Mouse (Mus musculus) kidney, adult 11 months (tissue): ENCODE measurements around the gene Pkp4.
A peak's percentile ranks its signal among the peaks of the same experiment; 100 is the strongest.

Experiments used
- DNase-seq: peaks from one replicate; pipeline ENCODE4 v3.0.0; 2022

Pkp4 gene

GRCm38 (mm10) chr2:59219997-59220789 lies 59.5 kb downstream of the Pkp4 start:
- DNase-seq = no peak

- no peak for DNase-seq
These were observed 65.7 kb downstream of the Pkp4 start for GRCm38 (mm10) chr2:59226383-59226782.

DNA sequence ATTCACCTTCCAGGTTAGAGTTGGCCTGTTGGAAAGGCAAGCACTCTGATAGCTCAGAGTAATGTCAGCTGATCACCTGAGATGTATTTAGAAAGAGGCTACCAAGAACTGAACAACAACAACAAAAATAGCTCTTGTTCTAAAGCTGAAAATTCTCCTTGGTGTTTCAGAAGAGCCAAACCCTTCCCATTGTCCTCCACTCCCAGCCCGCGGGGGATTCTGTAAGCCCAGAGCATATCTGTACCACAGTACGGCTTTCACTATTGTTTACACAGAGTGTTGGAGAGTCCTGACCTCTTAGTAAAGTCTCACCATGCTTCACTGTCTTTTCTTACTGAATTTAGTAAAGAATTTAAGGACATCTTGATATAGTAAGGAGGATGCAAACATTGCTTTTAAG lies 66.4 kb downstream of the Pkp4 start:
- DNase-seq = no peak

GRCm38 (mm10) chr2:59227508-59228263 lies 67.0 kb downstream of the Pkp4 start:
- no peak for DNase-seq

- no peak for DNase-seq
These were observed 68.7 kb downstream of the Pkp4 start for GRCm38 (mm10) chr2:59229250-59229895.

DNA sequence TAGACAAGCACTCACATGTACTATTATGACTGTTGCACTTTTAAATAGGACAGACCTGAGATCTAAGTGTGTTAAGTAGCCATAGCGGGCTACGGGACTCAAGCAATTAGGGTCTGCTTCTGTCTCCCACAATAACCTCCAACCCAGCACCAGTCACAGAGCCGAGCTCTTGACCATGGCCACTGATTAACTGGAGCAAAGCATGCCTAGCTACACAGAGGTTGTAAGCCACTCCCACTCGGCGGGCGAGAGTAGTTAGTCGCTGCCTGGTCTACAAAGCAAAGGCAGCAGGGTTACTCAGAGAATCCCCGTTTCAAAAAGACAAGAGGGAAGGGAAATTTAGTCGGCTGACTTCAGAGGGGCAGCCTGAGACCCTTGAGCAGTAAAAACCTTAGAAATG lies 70.0 kb downstream of the Pkp4 start:
- peak; percentile 58 for DNase-seq

DNA sequence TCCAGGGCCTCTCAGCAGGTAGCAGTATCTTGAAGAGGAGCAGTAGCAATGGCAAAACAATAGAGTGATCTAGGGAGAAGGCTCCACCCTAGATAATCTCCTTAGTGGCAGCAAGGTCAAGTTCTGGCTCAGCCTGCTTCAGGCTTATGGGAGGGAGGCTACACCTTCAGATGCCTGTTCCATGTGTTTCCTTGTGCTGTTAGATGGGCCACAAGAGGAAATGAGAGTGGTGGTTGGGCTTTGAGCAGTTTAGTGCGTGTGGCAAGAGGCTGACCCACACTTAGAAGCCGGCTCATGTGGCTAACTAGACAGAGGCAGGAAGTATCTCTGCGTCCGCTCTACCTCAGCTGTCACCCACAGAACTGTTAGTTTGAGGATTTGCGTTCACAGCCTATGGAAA lies 70.9 kb downstream of the Pkp4 start:
- no peak for DNase-seq

DNA sequence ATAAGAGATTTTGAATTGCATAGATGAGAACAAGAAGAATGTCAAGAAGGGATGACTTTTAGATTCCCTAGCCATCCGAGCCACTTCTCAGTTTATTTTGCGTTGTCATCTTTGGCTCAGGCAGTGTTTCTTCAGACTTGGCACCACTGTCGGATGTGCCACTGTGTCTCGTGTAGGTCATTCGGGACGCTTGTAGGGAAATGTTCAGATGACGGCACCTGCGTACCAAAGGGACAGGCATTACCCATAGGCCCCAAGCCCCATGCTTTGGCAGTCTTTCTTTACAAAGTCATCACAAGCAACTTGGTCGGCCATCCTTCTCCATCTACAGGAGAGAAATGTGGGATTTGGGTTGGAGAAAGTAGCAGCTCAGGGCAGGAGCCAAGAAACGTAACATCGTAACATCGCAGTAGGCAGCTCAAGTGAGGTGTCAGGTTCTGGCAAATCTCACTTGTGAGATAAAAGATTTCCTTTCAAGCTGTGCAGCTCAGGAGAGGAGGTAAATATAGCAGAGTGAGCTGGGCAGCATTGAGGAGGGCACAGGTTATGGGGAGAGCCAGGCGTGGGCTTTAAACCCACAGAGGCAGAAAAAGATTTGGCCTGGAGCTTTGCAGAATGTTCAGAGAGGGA lies 72.8 kb downstream of the Pkp4 start:
- DNase-seq = no peak

DNA sequence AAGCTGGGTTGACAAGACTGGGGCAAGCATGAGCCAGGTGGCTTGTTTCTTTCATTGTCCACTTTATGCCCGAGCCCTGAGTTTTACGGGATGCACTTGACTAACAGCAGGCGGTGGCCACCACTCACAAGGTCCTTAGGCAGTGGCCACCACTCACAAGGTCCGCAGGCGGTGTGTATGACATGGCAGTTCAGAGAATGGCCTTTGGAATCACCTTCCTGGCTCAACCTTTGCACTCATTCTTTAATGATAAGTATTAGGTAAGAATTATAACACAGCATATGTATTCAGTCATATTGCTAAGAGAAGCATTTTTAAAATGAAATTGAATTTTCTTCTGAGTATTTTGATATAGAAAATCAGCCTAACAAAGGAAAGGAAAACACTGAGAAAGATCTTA lies 73.3 kb downstream of the Pkp4 start:
- no peak for DNase-seq

DNA sequence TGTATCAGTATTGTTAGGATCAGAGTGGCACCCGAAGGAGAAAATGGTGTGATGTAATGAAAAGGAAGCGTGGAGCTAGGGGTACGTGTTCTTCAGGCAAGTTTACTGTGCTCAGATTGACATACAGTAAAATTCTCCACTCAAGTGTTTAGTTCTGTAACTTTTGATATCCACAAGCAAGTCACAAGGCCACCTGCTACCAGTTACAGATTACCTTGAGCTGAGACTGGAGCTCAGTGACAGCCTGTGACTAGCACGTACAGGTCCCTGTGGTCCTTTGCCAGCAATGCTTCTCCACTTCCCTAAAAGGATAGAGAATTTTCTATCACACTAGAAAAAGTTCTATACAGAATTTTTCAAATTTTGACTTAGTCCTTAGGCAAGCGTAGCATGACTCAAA lies 73.9 kb downstream of the Pkp4 start:
- DNase-seq = no peak

- DNase-seq = no peak
These were observed 79.3 kb downstream of the Pkp4 start for GRCm38 (mm10) chr2:59239841-59240395.

- no peak for DNase-seq
These were observed 81.5 kb downstream of the Pkp4 start for GRCm38 (mm10) chr2:59242117-59242516.

DNA sequence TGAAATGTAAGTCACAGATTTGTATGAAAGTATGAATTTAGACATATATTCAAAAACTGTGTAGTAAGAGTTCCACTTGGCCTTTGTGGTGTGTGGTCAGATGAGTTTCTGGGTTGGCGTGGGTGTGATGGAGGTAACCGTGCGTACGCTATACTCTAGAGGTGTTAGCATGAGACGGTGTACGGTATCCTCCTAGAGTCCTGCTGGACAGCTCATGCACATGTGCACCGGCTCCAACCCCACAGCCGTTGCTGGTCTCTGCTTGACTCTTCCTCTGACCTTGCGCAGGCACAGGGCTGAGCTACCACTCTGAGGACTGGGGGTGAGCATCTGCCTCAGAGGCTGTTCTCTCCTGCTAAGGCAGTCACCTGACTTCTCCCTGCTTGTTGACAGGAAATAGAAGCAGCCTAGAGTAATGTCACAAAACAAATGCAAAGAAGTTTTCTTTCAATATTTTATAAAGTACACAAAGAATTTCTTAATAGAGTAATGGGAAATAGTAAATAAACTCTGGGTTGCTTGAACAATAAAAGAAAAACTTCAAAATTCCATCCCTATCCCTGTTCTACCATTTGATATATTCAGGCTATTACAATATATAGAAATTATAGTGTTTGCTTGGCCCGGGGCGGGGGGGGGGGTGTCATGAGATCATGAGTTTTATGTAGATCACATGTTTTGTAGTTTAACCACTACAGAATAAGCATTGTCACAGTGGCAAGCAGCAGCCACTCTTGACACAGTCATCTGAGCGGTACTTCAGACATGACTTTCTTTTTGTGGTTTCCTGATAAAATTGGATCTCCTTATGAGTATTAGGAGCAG lies 83.8 kb downstream of the Pkp4 start:
- no peak for DNase-seq

DNA sequence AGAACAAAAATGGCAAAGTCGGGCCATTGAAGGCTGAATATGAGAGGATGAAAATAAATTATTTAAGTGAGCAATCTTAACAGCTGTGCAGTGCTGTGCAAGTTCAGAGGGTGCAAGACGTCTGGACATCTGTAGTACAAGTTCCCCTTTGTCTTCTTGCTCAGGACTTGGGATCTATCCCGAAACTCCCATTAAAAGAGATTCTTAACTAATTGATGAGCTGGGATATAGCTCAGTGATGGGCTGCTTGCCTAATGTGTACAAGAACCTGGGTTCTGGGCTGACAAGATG lies 84.4 kb downstream of the Pkp4 start:
- DNase-seq = no peak

DNA sequence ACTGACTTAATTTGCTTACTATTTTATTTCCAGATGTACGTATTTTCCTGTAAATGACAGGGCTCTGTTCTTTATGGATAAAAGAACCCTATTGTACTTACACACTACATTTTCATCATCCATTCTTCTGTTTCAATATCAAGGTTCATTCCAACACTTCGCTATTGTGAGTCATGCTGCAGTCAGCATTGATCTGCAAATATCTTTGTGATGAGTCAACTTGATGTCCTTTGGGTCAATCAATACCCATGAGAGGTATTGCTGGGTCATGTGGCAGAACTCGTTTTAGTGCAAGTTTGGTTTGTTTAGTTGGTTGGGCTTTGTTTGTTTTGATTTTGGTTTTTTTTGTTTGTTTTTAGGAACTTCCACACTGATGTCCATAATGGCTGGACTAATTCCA lies 88.2 kb downstream of the Pkp4 start:
- no peak for DNase-seq

DNA sequence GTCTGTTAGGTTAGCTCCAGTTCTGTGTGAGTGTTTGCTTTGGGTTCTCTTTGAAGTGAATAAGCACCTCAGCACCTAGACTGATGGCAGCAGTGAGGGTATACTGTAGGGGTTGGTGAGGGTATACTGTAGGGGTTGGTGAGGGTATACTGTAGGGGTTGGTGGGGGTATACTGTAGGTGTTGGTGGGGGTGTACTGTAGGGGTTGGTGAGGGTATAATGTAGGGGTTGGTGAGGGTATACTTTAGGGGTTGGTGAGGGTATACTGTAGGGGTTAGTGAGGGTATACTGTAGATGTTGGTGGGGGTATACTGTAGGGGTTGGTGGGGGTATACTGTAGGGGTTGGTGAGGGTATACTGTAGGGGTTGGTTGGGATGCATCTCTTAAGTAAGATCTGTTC lies 92.2 kb downstream of the Pkp4 start:
- no peak for DNase-seq

DNA sequence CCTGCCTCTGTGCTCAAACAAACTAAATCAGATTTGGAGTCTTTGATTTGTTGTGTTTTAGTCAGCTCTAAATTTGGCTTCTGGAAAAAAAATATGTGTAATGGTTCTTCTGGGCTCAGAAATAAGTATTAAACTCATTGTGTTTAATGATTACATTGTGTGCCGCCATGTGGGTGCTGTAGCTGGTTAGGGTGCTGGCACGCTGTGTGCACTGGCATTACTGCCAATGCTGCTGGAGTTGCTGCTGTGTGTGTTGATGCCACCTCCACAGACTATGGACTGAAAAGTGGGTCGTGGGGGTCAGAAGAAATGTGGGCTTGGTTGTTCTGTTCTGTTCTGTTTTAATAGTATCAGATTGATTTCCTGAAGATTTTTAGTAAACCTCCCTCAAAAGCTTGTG lies 92.8 kb downstream of the Pkp4 start:
- DNase-seq = no peak

GRCm38 (mm10) chr2:59258821-59259231 lies 98.2 kb downstream of the Pkp4 start:
- no peak for DNase-seq

- DNase-seq = no peak
These were observed 98.7 kb downstream of the Pkp4 start for GRCm38 (mm10) chr2:59259346-59259745.

- DNase-seq = no peak
These were observed 100.6 kb downstream of the Pkp4 start for GRCm38 (mm10) chr2:59261203-59261602.

DNA sequence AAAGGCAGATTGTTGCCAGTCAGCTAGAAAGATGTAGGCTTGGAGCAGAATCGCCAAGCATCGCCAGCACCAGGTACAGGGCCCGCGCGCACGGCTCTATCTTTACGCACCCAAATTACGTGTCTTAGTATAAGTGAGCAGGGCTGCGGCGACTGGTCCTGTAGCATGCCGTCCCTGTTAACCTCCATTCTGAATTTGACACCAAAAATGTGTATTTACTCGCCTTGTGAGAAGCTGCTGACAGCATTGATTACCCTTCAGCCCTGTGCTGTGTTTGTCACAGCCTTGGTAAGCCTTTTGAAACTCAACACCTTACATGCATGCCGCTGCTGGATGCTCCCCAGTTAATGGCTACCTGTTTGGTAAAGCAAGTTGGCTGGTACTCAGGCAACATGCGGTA lies 105.8 kb downstream of the Pkp4 start:
- DNase-seq = no peak

- no peak for DNase-seq
These were observed 111.2 kb downstream of the Pkp4 start for GRCm38 (mm10) chr2:59271835-59272234.
